In the genomic region with DNA sequence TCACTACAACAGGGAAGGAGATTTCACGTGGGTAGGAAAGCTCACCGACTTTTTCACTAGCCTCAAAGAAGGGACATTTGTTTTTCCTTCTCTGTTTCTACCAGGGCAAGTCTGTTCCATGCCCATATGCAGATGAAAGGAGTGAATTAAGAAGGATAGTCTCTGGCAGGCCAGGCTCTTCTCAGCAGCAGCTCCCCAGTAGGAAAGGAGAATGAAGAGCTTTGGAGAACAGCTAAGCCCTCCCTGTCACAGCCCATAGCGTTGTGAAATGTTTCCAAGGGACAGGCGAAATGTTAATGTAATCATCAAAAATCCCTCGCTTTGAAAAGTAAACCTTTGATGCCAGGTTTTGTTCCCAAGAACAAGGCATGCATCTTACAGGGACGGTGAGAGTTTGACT, we compare ENCODE assay signal across 35 mouse cellular contexts.
DNase-seq lines count a peak whose midpoint lies in the region; ATAC-seq and TF ChIP-seq lines count a peak whose summit lies in the region.
"Had no signal": no experiment of that assay in that cellular context is flagged by ENCODE, and none has a peak within 500 bp of the region (broad histone marks: within the 10 kb centered on the region; RNA-seq: fewer than 3 reads in every experiment).

No protein-coding gene starts in this region.

- peaks cover 38% of the 10 kb centered on the region for H3K4me1 ChIP-seq in forebrain, embryonic 10.5 days
- H3K4me1 ChIP-seq in forebrain, embryonic 16.5 days (replicated peaks; ENCODE audit: control insufficient read depth, insufficient read depth, low read length): peaks cover 14% of the 10 kb centered on the region
- peaks cover 10% of the 10 kb centered on the region; the same call in 1 of the 2 replicates for H3K4me1 ChIP-seq in midbrain, embryonic 14.5 days (ENCODE audit: control insufficient read depth, insufficient read depth, low read length)
- H3K4me1 ChIP-seq in midbrain, postnatal 0 days (ENCODE audit: insufficient read depth, low read length): no peaks in the 10 kb centered on the region
- H3K4me1 ChIP-seq in stomach, embryonic 15.5 days: no peaks in the 10 kb centered on the region
- H3K4me1 ChIP-seq: embryonic facial prominence, embryonic 15.5 days; heart, embryonic 12.5 days; hindbrain, embryonic 15.5 days; limb, embryonic 13.5 days; megakaryocyte, embryonic 14.5 days; neural tube, embryonic 15.5 days had no signal

- DNase-seq in forebrain, embryonic 10.5 days (ENCODE audit: extremely low spot score, low spot score): no peak
- DNase-seq in midbrain, embryonic 14.5 days: peak; percentile 23
- no peak for DNase-seq in midbrain, postnatal 0 days (ENCODE audit: low spot score)
- DNase-seq in urinary bladder, postnatal 36 days (ENCODE audit: low spot score in 2 of 2): no peak
- DNase-seq: adrenal gland, adult 2 months; adrenal gland, postnatal 36 days; cerebellum, adult 8-10 months; cerebellum, postnatal 25 days; gastrocnemius, postnatal 36 days; heart, adult 2 months; heart, postnatal 4 days; kidney, postnatal 25 days; lung, postnatal 4 days; retina, postnatal 1 day; right cerebral cortex, postnatal 14 days; thymus, adult 2 months; thymus, postnatal 36 days had no signal

- H3K4me3 ChIP-seq in forebrain, embryonic 10.5 days: no peak overlapping the region
- no peak overlapping the region for H3K4me3 ChIP-seq in forebrain, embryonic 16.5 days (replicated peaks; ENCODE audit: low read length)
- H3K4me3 ChIP-seq in midbrain, embryonic 14.5 days (replicated peaks; ENCODE audit: low read depth, low read length): no peak overlapping the region
- no peak overlapping the region for H3K4me3 ChIP-seq in midbrain, postnatal 0 days (ENCODE audit: low read depth, low read length)
- no peak overlapping the region for H3K4me3 ChIP-seq in stomach, embryonic 15.5 days (replicated peaks)
- H3K4me3 ChIP-seq: embryonic facial prominence, embryonic 10.5 days; embryonic facial prominence, embryonic 15.5 days; heart, adult 2 months; heart, embryonic 12.5 days; hindbrain, embryonic 15.5 days; kidney, embryonic 15.5 days; layer of hippocampus, adult 2 months; left cerebral cortex, adult 2 months; limb, embryonic 13.5 days; megakaryocyte, embryonic 14.5 days; neural tube, embryonic 15.5 days had no signal

- TF ChIP-seq CTCF in midbrain, postnatal 0 days (IDR thresholded peaks at IDR 0.05): no peak

- peak overlapping the region; percentile 42 for H3K27ac ChIP-seq in forebrain, embryonic 10.5 days
- H3K27ac ChIP-seq in forebrain, embryonic 16.5 days (ENCODE audit: low read length): no peak overlapping the region
- H3K27ac ChIP-seq in midbrain, embryonic 14.5 days (replicated peaks; ENCODE audit: low read depth, low read length): no peak overlapping the region
- no peak overlapping the region for H3K27ac ChIP-seq in midbrain, postnatal 0 days (ENCODE audit: low read depth, low read length)
- peak overlapping the region; percentile 68; the same call in 1 of the 2 replicates for H3K27ac ChIP-seq in stomach, embryonic 15.5 days
- H3K27ac ChIP-seq: embryonic facial prominence, embryonic 10.5 days; embryonic facial prominence, embryonic 15.5 days; heart, adult 2 months; hindbrain, embryonic 15.5 days; kidney, embryonic 15.5 days; layer of hippocampus, adult 2 months; left cerebral cortex, adult 2 months; limb, embryonic 13.5 days; neural tube, embryonic 15.5 days had no signal

- no peak overlapping the region for H3K9ac ChIP-seq in forebrain, embryonic 16.5 days (replicated peaks; ENCODE audit: low read depth, low read length)
- no peak overlapping the region for H3K9ac ChIP-seq in midbrain, embryonic 14.5 days (replicated peaks; ENCODE audit: low read length)
- no peak overlapping the region for H3K9ac ChIP-seq in midbrain, postnatal 0 days (replicated peaks; ENCODE audit: low read length, poor library complexity, severe bottlenecking)
- no peak overlapping the region for H3K9ac ChIP-seq in stomach, embryonic 15.5 days
- H3K9ac ChIP-seq: embryonic facial prominence, embryonic 15.5 days; heart, embryonic 12.5 days; hindbrain, embryonic 15.5 days; kidney, embryonic 15.5 days; limb, embryonic 13.5 days; neural tube, embryonic 15.5 days had no signal

- no peak overlapping the region for H3K4me2 ChIP-seq in forebrain, embryonic 16.5 days (ENCODE audit: low read length)
- H3K4me2 ChIP-seq in midbrain, embryonic 14.5 days (ENCODE audit: low read length): no peak overlapping the region
- H3K4me2 ChIP-seq in midbrain, postnatal 0 days (ENCODE audit: low read depth, low read length, poor library complexity, severe bottlenecking): no peak overlapping the region
- no peak overlapping the region for H3K4me2 ChIP-seq in stomach, embryonic 15.5 days
- H3K4me2 ChIP-seq: embryonic facial prominence, embryonic 15.5 days; heart, embryonic 12.5 days; hindbrain, embryonic 15.5 days; kidney, embryonic 15.5 days; limb, embryonic 13.5 days; liver, embryonic 11.5 days; neural tube, embryonic 15.5 days had no signal

- no peak for ATAC-seq in forebrain, embryonic 16.5 days
- ATAC-seq in midbrain, embryonic 14.5 days (ENCODE audit: low FRiP score, low TSS enrichment): no peak
- ATAC-seq in midbrain, postnatal 0 days (ENCODE audit: low FRiP score): no peak
- no peak for ATAC-seq in stomach, embryonic 15.5 days (ENCODE audit: insufficient read depth, low FRiP score, low read depth)
- no peak for ATAC-seq in erythroblast, adult 5-6 weeks (replicated peaks; ENCODE audit: low FRiP score, poor library complexity, severe bottlenecking)
- ATAC-seq: activated CD4-positive, CD25-positive, alpha-beta regulatory T cell, adult 4 months; forebrain, embryonic 14.5 days; inflammation-experienced regulatory T-cells, adult 6 months had no signal

- H3K9me3 ChIP-seq in forebrain, embryonic 10.5 days: no peaks in the 10 kb centered on the region
- no peaks in the 10 kb centered on the region for H3K9me3 ChIP-seq in forebrain, embryonic 16.5 days (ENCODE audit: control insufficient read depth, low read length)
- no peaks in the 10 kb centered on the region for H3K9me3 ChIP-seq in midbrain, embryonic 14.5 days (ENCODE audit: control insufficient read depth, low read length)
- H3K9me3 ChIP-seq in midbrain, postnatal 0 days (ENCODE audit: low read length): no peaks in the 10 kb centered on the region
- H3K9me3 ChIP-seq in stomach, embryonic 15.5 days: no peaks in the 10 kb centered on the region
- H3K9me3 ChIP-seq: embryonic facial prominence, embryonic 10.5 days; embryonic facial prominence, embryonic 15.5 days; heart, embryonic 12.5 days; hindbrain, embryonic 15.5 days; kidney, embryonic 15.5 days; limb, embryonic 13.5 days; neural tube, embryonic 15.5 days had no signal

- H3K27me3 ChIP-seq in forebrain, embryonic 10.5 days (ENCODE audit: poor library complexity, severe bottlenecking): no peaks in the 10 kb centered on the region
- no peaks in the 10 kb centered on the region for H3K27me3 ChIP-seq in forebrain, embryonic 16.5 days (replicated peaks; ENCODE audit: control insufficient read depth, insufficient read depth, low read length)
- no peaks in the 10 kb centered on the region for H3K27me3 ChIP-seq in midbrain, embryonic 14.5 days (ENCODE audit: control insufficient read depth, insufficient read depth, low read length)
- H3K27me3 ChIP-seq in midbrain, postnatal 0 days (ENCODE audit: insufficient read depth, low read length): no peaks in the 10 kb centered on the region
- no peaks in the 10 kb centered on the region for H3K27me3 ChIP-seq in stomach, embryonic 15.5 days (replicated peaks)
- H3K27me3 ChIP-seq: CH12.LX; embryonic facial prominence, embryonic 15.5 days; heart, embryonic 12.5 days; hindbrain, embryonic 15.5 days; kidney, embryonic 15.5 days; limb, embryonic 13.5 days; megakaryocyte, embryonic 14.5 days; neural tube, embryonic 15.5 days had no signal

- no peaks in the 10 kb centered on the region for H3K36me3 ChIP-seq in forebrain, embryonic 10.5 days (replicated peaks)
- H3K36me3 ChIP-seq in forebrain, embryonic 16.5 days (ENCODE audit: control insufficient read depth, insufficient read depth): no peaks in the 10 kb centered on the region
- H3K36me3 ChIP-seq in midbrain, embryonic 14.5 days (ENCODE audit: control insufficient read depth, insufficient read depth, low read length): no peaks in the 10 kb centered on the region
- H3K36me3 ChIP-seq in midbrain, postnatal 0 days (ENCODE audit: insufficient read depth, low read length): no peaks in the 10 kb centered on the region
- no peaks in the 10 kb centered on the region for H3K36me3 ChIP-seq in stomach, embryonic 15.5 days
- H3K36me3 ChIP-seq: embryonic facial prominence, embryonic 10.5 days; embryonic facial prominence, embryonic 15.5 days; heart, embryonic 12.5 days; hindbrain, embryonic 15.5 days; kidney, embryonic 15.5 days; limb, embryonic 13.5 days; neural tube, embryonic 15.5 days had no signal

- WGBS in forebrain, embryonic 10.5 days: 63% methylated on average over 6 of the region's 6 CpGs
- WGBS in forebrain, embryonic 16.5 days: 48% methylated on average over 6 of the region's 6 CpGs
- 31% methylated on average over 6 of the region's 6 CpGs for WGBS in midbrain, embryonic 14.5 days
- 30% methylated on average over 6 of the region's 6 CpGs for WGBS in midbrain, postnatal 0 days
- WGBS in stomach, embryonic 15.5 days: 43% methylated on average over 6 of the region's 6 CpGs

Comparison
In these comparisons a context has a peak if more than half of its experiments do, and no peak if none do; other contexts are left out.
1. H3K27ac ChIP-seq: peak in forebrain, embryonic 10.5 days (single experiment) and stomach, embryonic 15.5 days (single experiment); none in forebrain, embryonic 16.5 days (single experiment), midbrain, embryonic 14.5 days (single experiment) and midbrain, postnatal 0 days (single experiment).